Mouse (Mus musculus): Measurements from ENCODE around the gene Ackr4. TPM values are rescaled to one million over a fixed set of nuclear protein-coding genes. Genes with fewer than 3 reads are reported as not detected.

The Ackr4 gene
- total RNA-seq, 2 experiments from 2014 or later, result 0.49 TPM; not detected in 1

DNA sequence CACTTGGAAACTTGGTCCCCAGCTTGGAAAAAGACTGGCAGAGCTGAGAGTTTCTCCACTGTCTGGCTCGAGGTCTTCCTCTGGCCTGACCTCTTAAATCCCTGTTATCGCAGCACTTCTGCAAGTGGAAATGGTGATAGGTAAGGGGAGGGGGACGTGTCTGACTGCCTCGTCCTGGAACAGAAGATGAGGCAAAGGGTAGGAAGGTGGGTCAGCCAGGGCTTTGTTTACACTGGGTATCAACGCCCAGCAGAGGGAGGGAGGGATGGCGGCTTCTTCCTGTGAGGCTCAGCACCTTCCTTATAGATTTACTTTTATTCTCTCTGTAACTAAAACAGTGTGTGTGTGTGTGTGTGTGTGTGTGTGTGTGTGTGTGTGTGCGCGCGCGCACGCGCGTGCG is 16.1 kb upstream of the Ackr4 start:
- Histone ChIP-seq H3K27ac (no peak overlapping the region), H3K4me3 (no peak overlapping the region)
- DNase-seq (ENCODE audit: low spot score in 2 of 2), result no peak
- TF ChIP-seq CTCF (conservative IDR thresholded peaks at IDR 0.05), result no peak

DNA sequence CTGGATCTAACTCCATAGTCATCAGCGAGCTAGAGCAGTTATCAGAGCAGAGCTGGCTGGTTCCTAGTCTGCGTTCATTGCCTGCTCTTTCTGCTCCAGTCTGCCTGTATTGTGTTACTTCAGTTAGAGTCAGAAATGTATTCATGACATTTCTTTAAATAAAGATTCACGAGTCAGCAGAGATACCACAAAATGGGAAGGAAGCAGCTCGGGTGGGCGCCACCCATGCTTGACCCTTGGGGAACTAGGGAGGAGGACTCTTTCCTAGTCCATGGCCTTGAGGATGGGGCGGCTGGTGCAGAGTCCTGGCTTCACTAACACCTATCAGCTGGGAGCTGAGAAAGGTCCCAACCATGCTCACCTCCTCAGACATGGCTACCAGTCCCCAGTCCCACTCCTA is 13.6 kb upstream of the Ackr4 start:
- H3K27ac ChIP-seq, result no peak overlapping the region
- DNase-seq (ENCODE audit: low spot score in 2 of 2), result no peak
- H3K4me3 ChIP-seq, result no peak overlapping the region
- TF ChIP-seq CTCF (conservative IDR thresholded peaks at IDR 0.05), result no peak

DNA sequence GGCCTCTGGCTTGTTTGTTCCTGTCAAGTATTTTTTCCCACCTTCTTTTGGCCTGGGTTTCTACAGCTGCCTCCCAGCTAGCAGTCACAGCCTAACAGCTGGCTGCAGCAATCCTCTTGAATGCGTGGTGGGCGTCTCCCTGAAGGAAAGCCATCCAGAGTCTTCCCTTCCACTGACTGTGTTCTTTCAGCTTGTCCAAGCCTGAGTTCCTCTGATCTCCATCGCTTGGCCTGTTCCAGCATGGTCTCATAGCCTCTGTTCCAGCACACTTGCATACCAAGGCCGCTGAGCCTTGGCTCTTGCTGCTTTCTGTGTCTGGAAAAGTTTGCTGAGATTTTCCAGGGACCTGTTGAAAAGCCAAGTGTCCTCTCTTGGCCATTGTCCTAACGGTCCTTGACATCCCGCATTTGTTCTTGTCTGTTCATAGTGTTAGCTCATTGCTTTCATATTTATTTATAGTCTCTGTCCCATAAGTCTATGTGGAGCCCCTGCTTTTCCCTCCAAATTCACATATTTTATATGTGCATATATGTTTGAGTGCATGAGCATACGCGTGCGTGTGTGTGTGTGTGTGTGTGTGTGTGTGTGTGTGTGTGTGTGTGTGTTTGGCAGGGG is 3.5 kb upstream of the Ackr4 start:
- Histone ChIP-seq H3K4me3 (no peak overlapping the region), H3K27ac (no peak overlapping the region)
- no peak for DNase-seq (ENCODE audit: low spot score in 2 of 2)
- no peak for TF ChIP-seq CTCF (conservative IDR thresholded peaks at IDR 0.05)

DNA sequence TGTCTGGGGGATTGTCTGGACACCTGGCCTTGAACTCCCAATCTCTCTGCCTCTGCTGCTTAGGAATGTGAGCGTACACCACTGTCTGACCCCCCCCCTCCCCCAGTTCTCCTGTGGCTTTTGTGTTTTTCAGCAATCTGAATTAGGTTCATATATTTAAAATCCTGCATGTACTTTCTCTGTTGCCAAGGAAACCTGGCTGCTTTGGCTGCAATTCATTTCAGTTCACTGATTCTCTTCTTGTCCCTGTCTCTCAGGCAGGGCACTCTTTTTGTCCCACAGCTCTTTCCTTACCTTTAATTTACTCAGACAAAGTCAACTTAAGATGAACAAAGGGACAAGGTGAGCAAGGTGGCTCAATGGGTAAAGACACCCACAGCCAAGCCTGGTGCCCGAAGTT is 1.4 kb upstream of the Ackr4 start:
- DNase-seq (ENCODE audit: low spot score in 2 of 2), result peak in 1 of 2 experiments; percentile 66
- Histone ChIP-seq H3K4me3 (no peak overlapping the region), H3K27ac (peak overlapping the region; percentile 83)
- no peak for TF ChIP-seq CTCF (conservative IDR thresholded peaks at IDR 0.05)

DNA sequence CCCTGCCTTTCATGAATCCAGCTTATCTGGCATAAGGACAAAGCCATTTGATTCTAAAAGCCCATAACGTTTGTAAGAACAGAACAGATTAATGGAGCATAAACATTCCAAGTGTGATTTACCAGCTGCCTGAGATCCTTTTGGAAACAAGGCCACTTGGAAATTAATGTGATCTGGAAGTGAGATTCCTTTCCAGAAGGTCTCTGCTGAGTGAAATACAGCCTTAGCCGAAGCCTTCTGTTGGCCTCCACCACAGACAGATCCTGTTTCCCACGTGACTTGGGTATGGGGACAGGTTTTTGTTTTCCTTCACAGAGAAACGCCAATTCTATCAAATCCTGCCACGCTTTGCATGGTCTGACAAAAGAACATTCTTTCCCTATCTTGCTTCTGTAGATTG is 3.1 kb downstream of the Ackr4 start:
- TF ChIP-seq CTCF (conservative IDR thresholded peaks at IDR 0.05), result no peak
- Histone ChIP-seq H3K27ac (peak overlapping the region; percentile 62; the same call in 1 of the 2 replicates), H3K4me3 (no peak overlapping the region)
- DNase-seq (ENCODE audit: low spot score in 2 of 2), result peak; percentile 23 to 25

DNA sequence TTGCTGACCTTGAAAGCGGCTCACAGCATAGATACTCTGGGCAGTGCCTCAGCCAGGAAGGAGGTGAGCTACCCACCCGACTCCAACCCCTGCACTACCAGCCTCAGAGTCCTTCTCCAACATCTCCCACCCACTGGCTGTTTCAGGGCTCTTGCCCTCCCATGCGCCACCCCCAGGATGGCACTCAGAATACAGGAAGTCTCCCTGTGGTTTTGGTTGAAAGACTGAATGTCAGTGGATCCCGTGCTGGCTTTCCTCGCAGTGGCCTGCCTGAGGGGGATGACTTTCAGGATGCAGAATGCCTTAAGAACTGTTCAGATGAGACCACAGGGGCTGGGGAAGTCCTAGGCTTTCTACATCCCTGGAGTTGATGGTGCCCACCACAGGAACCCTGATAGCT is 3.6 kb downstream of the Ackr4 start:
- DNase-seq (ENCODE audit: low spot score in 2 of 2), result no peak
- H3K4me3 ChIP-seq, result no peak overlapping the region
- H3K27ac ChIP-seq, result peak overlapping the region; percentile 62; the same call in 1 of the 2 replicates
- TF ChIP-seq CTCF (conservative IDR thresholded peaks at IDR 0.05), result no peak

DNA sequence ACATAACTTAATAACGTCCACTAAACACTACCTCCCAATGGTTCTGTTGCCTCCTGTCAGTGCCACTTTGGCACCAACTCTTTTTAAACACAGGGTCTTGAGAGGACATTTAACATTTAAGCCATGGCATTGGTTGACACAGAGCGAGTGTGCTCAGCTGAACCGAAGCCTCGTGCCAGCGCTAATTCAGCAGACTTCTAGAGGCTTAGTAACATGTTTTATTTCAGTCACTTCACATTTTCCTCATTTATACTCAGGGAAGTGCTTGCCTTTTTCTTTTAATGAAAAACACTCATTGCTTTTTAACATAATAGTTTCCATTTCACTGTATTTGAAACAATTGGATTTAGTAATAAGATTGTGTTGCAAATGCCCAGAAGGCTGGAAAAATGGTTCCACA is 17.6 kb downstream of the Ackr4 start:
- no peak for DNase-seq (ENCODE audit: low spot score in 2 of 2)

DNA sequence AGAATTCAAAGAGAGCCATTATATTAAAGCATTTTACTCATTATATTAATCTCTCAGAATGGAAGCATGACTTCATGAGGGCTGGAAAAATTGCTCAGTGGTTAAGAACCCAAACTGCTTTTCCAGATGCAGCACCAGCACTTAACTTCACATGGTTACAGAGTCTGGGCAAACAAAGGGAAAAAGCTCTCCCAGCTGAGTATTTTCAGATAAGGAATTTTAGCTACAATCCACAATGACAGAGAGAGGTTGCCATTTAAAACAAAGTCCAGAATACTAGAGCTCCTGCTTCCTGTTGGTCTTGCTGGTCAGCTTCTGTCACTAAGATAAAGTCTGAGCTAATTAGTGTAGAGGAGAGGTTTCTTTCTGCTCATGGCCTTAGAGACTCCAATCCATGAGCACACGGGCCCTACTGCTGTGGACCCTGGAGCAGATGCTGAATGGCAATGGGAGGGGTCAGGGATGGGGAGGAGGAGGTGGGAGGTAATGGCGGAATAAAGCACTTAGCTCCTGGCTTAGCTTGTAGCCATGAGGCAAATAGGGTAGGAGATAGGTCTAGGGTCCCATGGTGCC is 18.1 kb downstream of the Ackr4 start:
- TF ChIP-seq CTCF (conservative IDR thresholded peaks at IDR 0.05), result no peak

More for the DNA sequence above, 17.6 kb downstream of the Ackr4 start:
- Histone ChIP-seq H3K4me3 (no peak overlapping the region), H3K27ac (no peak overlapping the region)
- TF ChIP-seq CTCF (conservative IDR thresholded peaks at IDR 0.05), result no peak

DNA sequence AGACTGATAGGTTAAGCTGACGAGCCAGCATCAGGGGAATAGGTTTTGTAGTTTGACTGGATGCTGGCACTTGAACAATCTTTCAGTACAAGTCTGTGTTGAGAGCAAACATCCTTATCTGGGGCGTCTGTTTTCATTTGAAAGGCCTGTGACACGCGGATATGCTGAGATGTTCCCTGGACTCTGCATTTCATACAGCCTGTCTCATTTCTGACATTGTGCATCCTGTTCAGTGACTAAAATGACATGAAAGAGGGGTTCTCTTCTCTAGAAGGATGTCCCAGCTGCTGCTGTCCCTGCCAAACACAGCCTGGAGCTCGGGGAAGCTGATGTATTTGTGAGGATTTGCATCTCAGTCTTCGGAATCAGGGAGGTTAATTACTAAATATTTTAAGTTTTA is 19.3 kb downstream of the Ackr4 start:
- Histone ChIP-seq H3K4me3 (no peak overlapping the region), H3K27ac (no peak overlapping the region)
- no peak for TF ChIP-seq CTCF (conservative IDR thresholded peaks at IDR 0.05)
- DNase-seq (ENCODE audit: low spot score in 2 of 2), result no peak

More for the DNA sequence above, 18.1 kb downstream of the Ackr4 start:
- no peak for DNase-seq (ENCODE audit: low spot score in 2 of 2)
- H3K27ac ChIP-seq, result no peak overlapping the region
- no peak overlapping the region for H3K4me3 ChIP-seq

DNA sequence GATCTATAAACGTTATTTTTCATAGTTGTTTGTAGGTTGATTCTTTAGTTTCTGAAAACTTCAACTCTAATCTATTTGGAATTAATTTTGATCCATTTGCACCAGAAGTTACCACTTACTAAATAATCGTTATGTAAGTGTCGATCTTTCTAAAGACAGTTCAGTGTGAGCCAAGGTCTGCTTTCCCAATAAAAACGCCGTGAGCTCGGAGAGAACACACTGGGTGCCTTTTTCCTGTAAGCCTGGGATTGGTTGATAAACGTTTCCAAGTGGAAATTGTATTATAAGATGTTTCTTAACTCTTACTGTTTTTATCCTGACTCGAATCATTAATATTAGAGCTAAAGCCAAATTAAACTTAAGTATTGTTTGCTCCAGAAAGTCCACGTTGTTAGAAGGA is 19.8 kb downstream of the Ackr4 start:
- no peak overlapping the region for H3K4me3 ChIP-seq
- H3K27ac ChIP-seq, result no peak overlapping the region
- no peak for DNase-seq (ENCODE audit: low spot score in 2 of 2)
- no peak for TF ChIP-seq CTCF (conservative IDR thresholded peaks at IDR 0.05)

DNA sequence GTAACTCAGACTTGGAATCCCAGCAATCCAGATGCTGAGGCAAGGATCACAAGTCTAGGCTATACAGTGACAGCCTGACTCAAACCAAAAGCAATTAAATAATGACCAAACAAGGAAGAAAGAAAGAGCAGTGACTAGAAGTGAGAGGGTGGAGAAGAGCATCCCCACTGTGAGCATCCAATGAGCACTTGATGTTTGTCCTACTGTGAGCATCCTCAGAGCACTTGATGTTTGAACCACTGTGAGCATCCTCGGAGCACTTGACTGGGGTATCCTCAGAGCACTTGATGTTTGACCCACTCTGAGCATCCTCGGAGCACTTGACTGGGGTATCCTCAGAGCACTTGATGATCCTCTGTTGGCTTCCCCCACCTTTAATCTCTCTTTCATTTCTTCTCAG is 21.7 kb downstream of the Ackr4 start:
- H3K4me3 ChIP-seq, result no peak overlapping the region
- H3K27ac ChIP-seq, result no peak overlapping the region
- TF ChIP-seq CTCF (conservative IDR thresholded peaks at IDR 0.05), result no peak
- no peak for DNase-seq (ENCODE audit: low spot score in 2 of 2)

DNA sequence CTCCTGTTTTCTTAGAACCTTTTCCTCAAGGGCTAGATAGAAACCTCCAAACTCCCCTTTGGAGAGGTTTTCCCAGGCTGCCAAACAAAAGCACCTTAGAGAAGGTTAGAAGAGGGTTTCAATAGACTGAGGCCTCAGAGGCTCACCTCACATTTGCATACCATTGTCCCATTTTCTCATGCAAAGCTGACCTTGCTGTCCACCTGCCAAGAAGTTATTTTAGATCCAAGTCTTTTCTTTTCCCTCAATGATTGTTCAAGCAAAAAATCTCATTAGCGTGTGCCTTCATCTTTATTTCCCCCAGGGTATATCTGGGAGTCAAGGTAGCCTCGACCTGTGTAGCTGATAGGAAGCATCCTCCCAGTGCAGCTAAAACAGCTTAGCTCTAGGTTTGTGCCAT is 23.8 kb downstream of the Ackr4 start:
- Histone ChIP-seq H3K4me3 (no peak overlapping the region), H3K27ac (no peak overlapping the region)
- DNase-seq (ENCODE audit: low spot score in 2 of 2), result no peak
- no peak for TF ChIP-seq CTCF (conservative IDR thresholded peaks at IDR 0.05)

DNA sequence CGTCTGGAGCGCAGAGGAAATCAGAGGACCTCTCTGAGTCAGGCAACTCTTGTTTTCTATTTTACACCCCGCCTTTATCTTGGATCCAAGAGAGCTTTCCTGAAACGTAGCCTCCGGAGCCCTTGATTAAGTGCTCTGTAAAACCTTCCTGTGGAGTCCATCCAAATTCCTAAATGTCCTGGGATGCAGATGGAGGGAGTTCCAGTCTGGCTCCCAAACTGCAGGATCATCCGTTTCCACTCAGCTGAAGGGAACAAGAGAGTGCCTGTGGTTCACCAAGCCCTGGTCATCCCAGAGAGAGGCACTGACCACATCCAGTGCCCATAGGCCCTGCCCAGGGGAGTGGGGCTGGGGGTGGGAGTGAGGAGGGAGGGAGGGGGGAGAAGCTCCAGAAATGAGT is 24.4 kb downstream of the Ackr4 start:
- Histone ChIP-seq H3K27ac (no peak overlapping the region), H3K4me3 (no peak overlapping the region)
- TF ChIP-seq CTCF (conservative IDR thresholded peaks at IDR 0.05), result no peak
- no peak for DNase-seq (ENCODE audit: low spot score in 2 of 2)

DNA sequence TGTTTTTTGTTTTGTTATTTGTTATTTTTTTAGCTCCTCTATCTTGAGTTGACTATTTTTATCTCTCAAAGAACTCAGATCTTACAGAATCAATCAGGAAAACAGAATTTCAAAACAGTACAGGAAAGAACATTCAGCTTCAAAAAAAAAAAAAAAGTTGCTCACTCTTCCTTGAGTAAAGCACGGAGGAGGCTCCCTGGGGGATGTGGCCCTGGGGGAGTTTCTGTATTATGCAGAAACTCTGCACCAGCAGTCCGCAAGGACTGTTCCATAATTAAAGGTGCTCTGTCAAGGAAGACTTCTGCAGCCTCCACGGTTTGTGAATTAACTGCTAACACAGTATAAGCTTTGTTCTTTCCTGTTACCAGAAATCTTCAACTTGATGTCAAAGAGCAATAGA is 25.3 kb downstream of the Ackr4 start:
- DNase-seq (ENCODE audit: low spot score in 2 of 2), result no peak
- Histone ChIP-seq H3K27ac (no peak overlapping the region), H3K4me3 (no peak overlapping the region)
- no peak for TF ChIP-seq CTCF (conservative IDR thresholded peaks at IDR 0.05)

Data from layer of hippocampus, adult 2 months (tissue).